Mouse (Mus musculus): ENCODE data around the gene Dnajb4.

DNA sequence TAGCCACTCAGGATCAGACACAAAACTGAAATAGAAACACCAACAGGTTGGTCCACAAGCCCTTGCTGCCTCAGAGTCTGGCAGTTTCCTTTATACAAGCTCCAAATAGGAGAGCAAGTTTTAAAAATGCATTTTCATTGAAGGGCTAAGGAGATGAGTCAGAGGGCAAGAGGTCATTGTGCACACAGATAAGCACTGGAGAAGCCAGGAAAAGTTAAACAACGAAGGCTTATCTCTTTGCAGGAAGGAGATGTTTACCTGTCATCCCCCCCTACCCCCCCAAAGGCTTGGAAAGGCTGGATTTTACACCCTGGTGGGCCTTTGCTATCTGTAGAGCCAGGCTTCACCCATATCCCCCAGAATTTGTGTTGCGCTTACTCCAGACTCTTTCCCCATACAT is 38.9 kb downstream of the Dnajb4 start:
- TF ChIP-seq CTCF (IDR thresholded peaks at IDR 0.05; ENCODE audit: extremely low read depth, insufficient read length, insufficient replicate concordance, low read depth, low read length): no peak
- TF ChIP-seq POLR2A (IDR thresholded peaks at IDR 0.05; ENCODE audit: low read depth, low read length): no peak
